Mouse (Mus musculus): Measurements from ENCODE around the gene Gng12. TPM values are rescaled to one million over a fixed set of nuclear protein-coding genes. Genes with fewer than 3 reads are reported as not detected.
A peak's percentile ranks its signal among the peaks of the same experiment; 100 is the strongest.

Gng12 gene
- total RNA-seq (2021), result 10 to 100 TPM; 34.4 to 35.6 TPM
- 15.5 and 24.6 TPM in 2 replicates for polyA plus RNA-seq (2012; rRNA removed)
- long read RNA-seq, full-length matches to known transcripts, result 40 of 46 reads
- long read RNA-seq, partial matches to known transcripts, result 0 of 46 reads
- long read RNA-seq, other reads (novel, unspliced or antisense), result 6 of 46 reads

DNA sequence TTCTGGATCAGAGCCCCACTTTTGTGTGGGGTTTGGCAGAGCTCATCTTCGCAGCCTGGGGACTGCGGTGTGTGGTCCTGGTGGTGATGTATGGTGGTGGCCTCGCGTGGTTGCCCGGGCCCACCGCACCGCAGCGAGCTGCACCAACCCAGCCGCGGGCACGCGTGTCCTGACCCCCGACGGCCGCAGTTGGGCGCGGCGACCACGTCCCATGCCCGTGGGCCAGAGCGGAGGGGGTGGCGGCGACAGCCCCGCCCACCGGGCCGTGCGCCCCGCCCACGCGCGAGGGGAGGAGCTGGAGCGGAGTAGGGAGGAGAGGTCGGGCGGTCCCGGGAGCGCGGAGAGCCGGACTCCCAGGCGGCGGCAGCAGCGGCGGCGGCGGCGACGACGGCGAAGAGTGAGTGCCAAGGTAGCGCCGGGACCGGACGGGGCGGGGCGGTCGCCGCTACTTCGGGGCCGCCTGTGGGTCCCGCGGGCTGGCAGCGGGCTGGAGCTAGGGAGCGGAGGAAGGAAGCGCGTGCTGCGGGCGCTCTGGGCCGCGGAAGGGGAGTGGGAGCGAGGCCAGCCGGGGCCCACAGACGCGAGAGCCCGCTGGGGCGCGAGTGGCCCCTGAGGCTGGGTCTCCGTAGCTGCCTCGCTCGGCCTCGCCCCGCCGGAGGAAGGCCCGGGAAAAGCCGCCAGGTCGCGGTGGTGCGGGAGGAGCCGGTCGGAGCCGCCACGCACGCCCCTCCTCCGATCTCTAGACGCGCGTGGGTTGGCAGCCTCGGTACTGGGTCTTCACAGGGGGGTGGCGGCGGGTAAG, at the start of gene Gng12:
Gng12 (plus strand) TSS at position 279 of the 802 bp plus-strand sequence.
- intact Hi-C loops (cut with DNase I), result loop anchor here (5.0 kb wide), 3 partner anchors 41 to 371 kb away; no protein-coding TSS in a partner anchor
- H3K27me3 ChIP-seq (ENCODE audit: control insufficient read depth, insufficient read depth, low read length), result no peaks in the 10 kb centered on the region
- no peaks in the 10 kb centered on the region; the same call in 1 of the 2 replicates for H3K79me2 ChIP-seq (replicated peaks; ENCODE audit: control insufficient read depth, insufficient read depth, low read length)
- peak within 1 kb of the TSS; percentile 76 for H3K27ac ChIP-seq
- peak within 1 kb of the TSS; percentile 77 for H3K9ac ChIP-seq (ENCODE audit: low read depth, low read length)
- peaks cover 4% of the 10 kb centered on the region for H3K4me1 ChIP-seq (ENCODE audit: control insufficient read depth, insufficient read depth, low read length)
- peak; percentile 31; the same call in 1 of the 2 replicates for TF ChIP-seq CTCF (IDR thresholded peaks at IDR 0.05)
- no peak for TF ChIP-seq POLR2A (IDR thresholded peaks at IDR 0.05; ENCODE audit: insufficient read depth, low read depth, low read length)
- WGBS, result under 1% methylated on average over 95 of the region's 98 CpGs
- H3K36me3 ChIP-seq (ENCODE audit: control insufficient read depth, insufficient read depth, low read length), result peaks cover 3% of the 10 kb centered on the region
- peak; percentile 94 to 97 for DNase-seq
- H3K4me3 ChIP-seq, result peak within 1 kb of the TSS; percentile 94

DNA sequence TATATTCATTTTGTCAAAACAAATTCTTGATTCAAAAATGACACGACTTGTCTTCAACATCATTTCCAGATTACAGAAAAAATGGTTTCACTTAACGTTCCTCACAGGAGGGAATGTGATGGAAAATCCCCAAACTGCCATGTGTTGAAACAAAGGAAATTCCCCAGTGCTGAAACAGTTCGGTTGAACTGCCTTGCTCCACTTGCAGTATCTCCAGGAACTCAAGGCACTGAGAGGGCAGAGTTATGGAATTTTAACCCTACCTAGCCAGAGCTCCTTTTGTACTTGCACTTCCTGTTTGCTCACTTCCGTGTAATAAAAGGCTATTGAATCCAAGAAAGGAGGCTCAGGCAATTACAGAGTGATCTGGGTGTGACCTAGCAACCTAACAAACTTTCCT, 47.3 kb upstream of the Gng12 start:
- TF ChIP-seq POLR2A (IDR thresholded peaks at IDR 0.05; ENCODE audit: insufficient read depth, low read depth, low read length), result no peak
- TF ChIP-seq CTCF (IDR thresholded peaks at IDR 0.05), result no peak
- TF ChIP-seq EP300 (IDR thresholded peaks at IDR 0.05; ENCODE audit: insufficient read depth, low read depth, low read length), result no peak
- Histone ChIP-seq H3K36me3 (ENCODE audit: control insufficient read depth, insufficient read depth, low read length) (no peaks in the 10 kb centered on the region), H3K79me2 (replicated peaks; ENCODE audit: control insufficient read depth, insufficient read depth, low read length) (no peaks in the 10 kb centered on the region), H3K27ac (no peak overlapping the region), H3K4me1 (ENCODE audit: control insufficient read depth, insufficient read depth, low read length) (no peaks in the 10 kb centered on the region), H3K27me3 (ENCODE audit: control insufficient read depth, insufficient read depth, low read length) (no peaks in the 10 kb centered on the region), H3K9ac (ENCODE audit: low read depth, low read length) (no peak overlapping the region), H3K4me3 (no peak overlapping the region)
- DNase-seq, result no peak
- intact Hi-C loops (cut with DNase I), result no loop called here
- 8% methylated on average over 4 of the region's 4 CpGs for WGBS

DNA sequence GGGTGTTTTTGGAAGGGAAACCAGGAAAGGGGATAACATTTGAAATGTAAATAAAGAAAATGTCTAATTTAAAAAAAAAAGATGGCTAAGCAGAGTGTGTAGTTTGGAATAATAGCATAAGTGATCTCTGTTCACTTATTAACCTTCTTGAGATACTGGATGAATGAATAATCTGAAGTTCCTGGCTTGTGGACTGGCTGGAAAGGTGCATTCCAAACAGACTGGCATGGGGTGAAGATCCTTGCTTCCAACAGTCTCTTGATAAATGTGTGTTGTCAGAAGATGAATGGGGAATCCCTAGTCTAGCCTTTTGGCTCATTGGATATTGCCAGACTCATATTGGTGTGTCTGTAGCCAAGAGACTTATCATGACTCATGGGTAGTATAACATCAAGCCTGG, 40.0 kb upstream of the Gng12 start:
- Histone ChIP-seq H3K4me3 (no peak overlapping the region), H3K79me2 (replicated peaks; ENCODE audit: control insufficient read depth, insufficient read depth, low read length) (no peaks in the 10 kb centered on the region), H3K27ac (no peak overlapping the region), H3K27me3 (ENCODE audit: control insufficient read depth, insufficient read depth, low read length) (no peaks in the 10 kb centered on the region), H3K4me1 (ENCODE audit: control insufficient read depth, insufficient read depth, low read length) (no peaks in the 10 kb centered on the region), H3K9ac (ENCODE audit: low read depth, low read length) (no peak overlapping the region), H3K36me3 (ENCODE audit: control insufficient read depth, insufficient read depth, low read length) (no peaks in the 10 kb centered on the region)
- no peak for DNase-seq
- intact Hi-C loops (cut with DNase I), result no loop called here
- no peak for TF ChIP-seq EP300 (IDR thresholded peaks at IDR 0.05; ENCODE audit: insufficient read depth, low read depth, low read length)
- no peak for TF ChIP-seq POLR2A (IDR thresholded peaks at IDR 0.05; ENCODE audit: insufficient read depth, low read depth, low read length)

DNA sequence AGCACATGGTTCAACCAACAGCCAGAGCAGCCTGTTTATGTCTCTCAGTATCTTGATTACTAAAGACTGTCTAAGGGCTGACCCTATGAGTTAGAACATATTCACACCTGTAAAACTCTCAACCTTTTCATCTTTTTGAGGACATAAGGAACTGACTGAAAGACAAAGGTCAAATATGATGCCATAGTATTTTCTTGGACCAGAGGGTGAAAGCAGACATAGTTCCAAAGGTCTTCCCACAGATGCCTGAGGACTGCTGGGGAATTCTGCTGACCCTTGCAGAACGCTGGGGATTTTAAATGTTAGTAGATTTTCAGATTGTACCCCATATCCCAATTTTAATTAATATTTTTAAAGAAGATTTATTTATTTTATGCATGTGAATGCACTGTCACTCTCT, 37.8 kb upstream of the Gng12 start:
- intact Hi-C loops (cut with DNase I), result no loop called here
- Histone ChIP-seq H3K27me3 (ENCODE audit: control insufficient read depth, insufficient read depth, low read length) (no peaks in the 10 kb centered on the region), H3K36me3 (ENCODE audit: control insufficient read depth, insufficient read depth, low read length) (no peaks in the 10 kb centered on the region), H3K27ac (no peak overlapping the region), H3K9ac (ENCODE audit: low read depth, low read length) (no peak overlapping the region), H3K4me3 (no peak overlapping the region), H3K4me1 (ENCODE audit: control insufficient read depth, insufficient read depth, low read length) (no peaks in the 10 kb centered on the region), H3K79me2 (replicated peaks; ENCODE audit: control insufficient read depth, insufficient read depth, low read length) (no peaks in the 10 kb centered on the region)
- DNase-seq, result no peak
- WGBS, result 73% methylated on average over 1 of the region's 1 CpGs
- TF ChIP-seq POLR2A (IDR thresholded peaks at IDR 0.05; ENCODE audit: insufficient read depth, low read depth, low read length) (no peak), EP300 (IDR thresholded peaks at IDR 0.05; ENCODE audit: insufficient read depth, low read depth, low read length) (no peak), CTCF (IDR thresholded peaks at IDR 0.05) (no peak)

DNA sequence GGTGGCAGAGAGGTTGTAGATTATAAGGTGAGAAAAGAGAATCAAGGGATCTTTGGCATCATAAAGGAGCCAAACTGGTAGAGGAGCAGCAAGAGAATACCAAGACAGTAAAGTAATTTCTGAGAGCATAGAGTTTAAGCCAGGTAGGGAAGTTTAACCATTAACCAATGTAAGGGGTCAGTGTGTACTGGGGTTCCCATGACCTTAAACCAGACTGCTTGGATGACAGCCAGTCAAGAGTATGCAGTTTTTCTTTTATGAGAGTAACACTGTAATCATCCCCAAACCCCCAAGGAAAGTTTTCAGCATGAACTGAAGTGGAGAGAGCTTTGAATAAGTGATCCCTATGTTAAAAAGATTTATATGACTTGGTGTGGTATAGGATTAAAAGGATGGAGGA, 36.8 kb upstream of the Gng12 start:
- no peak overlapping the region for H3K4me3 ChIP-seq
- TF ChIP-seq POLR2A (IDR thresholded peaks at IDR 0.05; ENCODE audit: insufficient read depth, low read depth, low read length), result no peak
- TF ChIP-seq CTCF (IDR thresholded peaks at IDR 0.05), result no peak
- TF ChIP-seq EP300 (IDR thresholded peaks at IDR 0.05; ENCODE audit: insufficient read depth, low read depth, low read length), result no peak
- no peak overlapping the region for H3K9ac ChIP-seq (ENCODE audit: low read depth, low read length)

DNA sequence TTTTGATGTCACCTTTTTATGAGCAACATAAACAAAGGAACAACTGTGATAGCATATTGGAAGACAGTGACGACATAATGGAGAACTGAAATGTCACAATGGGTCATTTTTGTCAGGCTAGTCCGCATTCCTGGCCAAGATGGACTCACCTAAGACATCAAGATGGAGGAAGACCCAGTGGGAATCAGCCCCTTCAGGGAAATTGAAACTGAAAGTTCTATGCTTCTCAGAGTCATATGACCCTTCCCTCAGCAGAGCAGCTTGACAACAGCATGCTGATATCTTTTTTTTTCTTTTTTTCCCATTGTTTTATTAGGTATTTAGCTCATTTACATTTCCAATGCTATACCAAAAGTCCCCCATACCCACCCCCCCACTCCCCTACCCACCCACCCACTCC, 31.7 kb upstream of the Gng12 start:
- H3K9ac ChIP-seq (ENCODE audit: low read depth, low read length), result no peak overlapping the region
- H3K4me1 ChIP-seq (ENCODE audit: control insufficient read depth, insufficient read depth, low read length), result no peaks in the 10 kb centered on the region
- no peak overlapping the region for H3K27ac ChIP-seq
- 69% methylated on average over 2 of the region's 2 CpGs for WGBS
- no peaks in the 10 kb centered on the region for H3K27me3 ChIP-seq (ENCODE audit: control insufficient read depth, insufficient read depth, low read length)
- no peak for DNase-seq
- no peak for TF ChIP-seq POLR2A (IDR thresholded peaks at IDR 0.05; ENCODE audit: insufficient read depth, low read depth, low read length)
- no peak for TF ChIP-seq EP300 (IDR thresholded peaks at IDR 0.05; ENCODE audit: insufficient read depth, low read depth, low read length)
- no peak for TF ChIP-seq CTCF (IDR thresholded peaks at IDR 0.05)
- intact Hi-C loops (cut with DNase I), result no loop called here
- no peaks in the 10 kb centered on the region for H3K79me2 ChIP-seq (replicated peaks; ENCODE audit: control insufficient read depth, insufficient read depth, low read length)
- no peaks in the 10 kb centered on the region for H3K36me3 ChIP-seq (ENCODE audit: control insufficient read depth, insufficient read depth, low read length)
- H3K4me3 ChIP-seq, result no peak overlapping the region

More for the DNA sequence above, 36.8 kb upstream of the Gng12 start:
- Histone ChIP-seq H3K4me1 (ENCODE audit: control insufficient read depth, insufficient read depth, low read length) (no peaks in the 10 kb centered on the region), H3K27ac (no peak overlapping the region), H3K27me3 (ENCODE audit: control insufficient read depth, insufficient read depth, low read length) (no peaks in the 10 kb centered on the region), H3K36me3 (ENCODE audit: control insufficient read depth, insufficient read depth, low read length) (no peaks in the 10 kb centered on the region), H3K79me2 (replicated peaks; ENCODE audit: control insufficient read depth, insufficient read depth, low read length) (no peaks in the 10 kb centered on the region)
- intact Hi-C loops (cut with DNase I), result no loop called here
- DNase-seq, result no peak

All from heart, adult 2 months (tissue).